Mouse (Mus musculus): Measurements from ENCODE around the gene Jmjd6.

Gene Jmjd6

DNA sequence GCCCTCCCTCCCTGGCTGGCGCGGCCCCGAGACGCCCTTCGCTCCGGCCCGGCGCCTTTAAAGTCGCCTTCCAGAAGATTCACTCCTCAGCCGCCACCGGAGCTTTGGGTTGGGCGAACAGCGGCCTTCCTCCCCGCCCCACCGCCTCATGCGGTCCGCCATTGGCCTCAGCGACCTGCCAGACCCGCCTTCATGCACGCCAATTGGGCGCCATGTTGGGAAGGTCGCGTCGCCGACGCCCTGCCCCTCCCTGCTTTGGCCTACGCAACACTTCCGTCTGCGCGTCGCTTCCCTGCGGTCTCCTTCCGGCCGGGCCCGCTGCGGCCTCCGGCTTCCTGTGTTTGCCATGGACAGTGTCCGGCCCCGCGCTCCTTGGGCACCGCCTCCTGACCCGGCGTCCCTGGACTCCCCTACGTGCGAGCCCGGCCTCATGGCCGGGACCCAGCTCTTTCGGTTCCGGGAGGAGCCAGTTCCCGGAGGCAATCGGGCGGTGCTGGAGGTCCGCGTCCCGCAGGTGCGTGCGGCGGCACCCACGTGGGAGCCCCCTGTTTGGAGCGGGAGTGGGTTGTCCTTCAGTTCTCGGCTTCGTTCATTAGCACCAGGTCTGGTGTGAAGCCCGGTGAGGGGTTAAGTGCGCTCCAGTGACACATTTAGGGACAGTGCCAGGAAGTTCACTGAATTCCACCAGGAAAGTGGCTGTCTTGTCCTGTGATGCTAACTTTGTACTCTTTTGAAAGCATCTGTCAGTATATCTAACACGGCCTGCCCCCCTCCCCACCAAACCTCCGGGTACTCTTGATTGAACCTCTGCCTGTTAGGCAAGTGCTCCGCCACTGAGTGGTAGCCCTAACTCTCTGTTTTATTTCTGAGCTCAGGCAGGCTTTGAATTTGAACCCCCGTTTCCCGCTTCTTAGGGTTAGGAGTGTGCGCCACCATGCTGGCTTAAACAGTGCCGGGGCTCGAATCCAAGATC is at the start of gene Jmjd6, which contains the start of gene Mettl23:
Gene Jmjd6, minus strand, starts transcription at position 189 of the 973 bp plus-strand sequence.
Gene Mettl23, plus strand, starts transcription at position 18 of the 973 bp plus-strand sequence.
- peak; percentile 89 to 95 for DNase-seq (ENCODE audit: low spot score in 2 of 2)

DNA sequence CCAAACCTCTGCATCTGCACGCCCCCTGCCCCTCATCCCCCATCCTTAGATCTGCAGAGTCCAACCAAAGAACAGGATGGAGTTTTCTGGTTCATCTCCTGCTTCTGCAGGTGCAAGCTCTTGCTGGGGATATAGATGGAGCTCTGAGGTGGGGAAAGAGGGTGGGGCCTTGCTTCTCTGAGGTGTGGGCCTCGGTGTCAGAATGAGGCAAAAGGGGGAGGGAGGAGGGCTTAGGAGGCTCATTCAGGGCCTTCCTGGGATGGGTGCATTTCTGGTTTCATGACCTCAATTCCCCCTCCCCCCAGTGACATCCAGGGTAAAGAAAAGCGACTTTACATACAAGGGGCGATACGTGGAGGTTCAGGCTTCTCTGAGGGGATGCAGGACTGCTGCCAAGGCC is 43.9 kb upstream of the Jmjd6 start:
- DNase-seq (ENCODE audit: low spot score in 2 of 2): no peak

DNA sequence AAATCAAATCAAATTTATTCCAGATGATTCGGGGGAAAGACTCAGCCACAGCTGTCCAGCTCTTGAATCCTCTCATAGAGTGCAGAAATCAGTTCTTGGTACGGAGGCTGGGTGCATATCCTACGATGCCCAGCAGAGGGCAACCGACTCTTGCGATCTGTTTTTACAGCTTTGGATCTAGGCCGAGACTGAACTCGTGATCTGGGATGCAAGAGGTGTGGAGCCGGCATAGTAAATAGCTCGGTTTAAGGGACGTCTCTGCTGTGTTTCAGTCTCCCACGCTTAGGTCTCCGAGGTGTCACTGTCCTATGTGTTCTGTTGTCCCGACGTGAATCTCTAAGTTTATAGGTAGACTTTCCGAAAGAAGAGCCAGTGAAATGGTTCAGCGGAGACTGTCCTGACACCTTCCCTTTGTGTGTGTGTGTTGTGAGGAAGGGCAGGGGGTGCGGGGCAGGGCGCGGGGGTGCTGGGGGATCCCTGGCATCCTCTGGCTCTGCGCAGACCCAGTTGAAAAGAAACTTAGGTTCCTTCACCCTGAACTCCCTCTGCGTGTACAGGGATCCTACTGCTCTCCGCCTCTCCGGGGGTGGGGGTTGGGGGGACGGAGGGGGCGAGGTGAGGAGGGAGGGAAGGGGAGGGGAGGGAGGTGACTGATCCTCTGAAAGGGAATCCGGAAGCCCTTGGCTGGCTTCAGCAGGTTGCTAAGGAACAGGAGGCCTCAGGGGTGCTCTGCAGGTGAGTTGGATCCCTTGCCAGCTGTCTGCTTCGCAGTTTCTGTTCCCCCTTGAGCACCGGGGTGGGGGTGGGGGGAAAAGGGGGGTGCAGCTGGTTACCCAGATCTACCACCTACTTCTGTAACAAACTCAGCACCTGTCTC is 42.3 kb upstream of the Jmjd6 start:
- peak; percentile 80 to 85 for DNase-seq (ENCODE audit: low spot score in 2 of 2)

DNA sequence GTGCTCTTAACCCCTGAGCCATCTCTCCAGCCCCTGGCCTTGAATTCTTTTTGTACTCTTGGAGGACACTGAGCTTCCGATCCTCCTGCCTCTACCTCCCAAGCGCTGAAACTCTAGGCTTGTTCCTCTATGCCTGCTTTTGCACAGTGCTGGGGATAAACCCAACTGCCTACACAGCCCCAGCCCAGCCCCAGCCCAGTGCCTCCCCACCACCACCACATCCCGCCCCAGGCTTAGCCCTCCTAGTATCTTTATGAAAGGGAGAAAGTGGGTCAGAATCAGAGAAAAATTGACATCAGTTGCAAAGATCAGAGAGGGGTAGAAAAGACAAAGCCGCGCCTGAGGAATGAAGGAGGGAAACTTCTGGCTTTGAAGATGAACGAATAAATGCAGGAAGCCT is 40.8 kb upstream of the Jmjd6 start:
- no peak for DNase-seq (ENCODE audit: low spot score in 2 of 2)

DNA sequence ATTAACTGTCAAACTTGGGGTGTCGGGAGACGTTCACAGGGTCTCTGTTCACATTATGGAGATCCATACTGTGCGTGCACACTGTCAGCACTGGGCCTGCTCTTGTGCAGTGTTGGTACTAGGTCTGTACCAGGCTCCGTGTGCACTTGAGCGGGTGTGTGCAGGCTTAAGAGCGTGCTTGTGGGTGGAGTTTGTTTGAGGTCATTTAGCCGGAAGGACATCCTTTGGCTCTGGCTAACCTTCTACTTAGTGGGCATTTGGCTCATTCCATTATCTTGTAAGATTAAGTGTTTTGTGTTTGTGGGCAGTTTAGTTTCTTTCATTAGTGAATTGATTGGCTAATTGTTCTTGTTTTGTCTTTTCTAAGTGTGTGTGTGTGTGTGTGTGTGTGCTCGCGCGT is 39.2 kb upstream of the Jmjd6 start:
- DNase-seq (ENCODE audit: low spot score in 2 of 2): no peak

DNA sequence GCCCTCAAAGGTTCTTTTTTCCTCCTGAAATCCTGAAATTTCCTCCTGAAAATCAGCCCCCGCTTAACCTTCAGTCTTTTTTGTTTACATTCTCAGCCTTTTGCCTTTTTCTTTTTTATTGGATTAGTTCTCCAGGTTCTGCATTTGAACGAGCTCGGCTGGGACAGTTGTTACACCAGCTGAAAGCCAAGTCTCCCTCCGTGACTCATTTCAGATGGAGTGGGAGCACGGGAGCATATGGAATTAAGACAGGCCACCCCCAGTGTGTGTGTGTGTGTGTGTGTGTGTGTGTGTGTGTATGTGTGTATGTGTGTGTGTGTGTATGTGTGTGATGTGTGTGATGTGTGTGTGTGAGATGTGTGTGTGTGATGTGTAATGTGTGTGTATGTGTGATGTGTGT is 38.2 kb upstream of the Jmjd6 start:
- DNase-seq (ENCODE audit: low spot score in 2 of 2): no peak

DNA sequence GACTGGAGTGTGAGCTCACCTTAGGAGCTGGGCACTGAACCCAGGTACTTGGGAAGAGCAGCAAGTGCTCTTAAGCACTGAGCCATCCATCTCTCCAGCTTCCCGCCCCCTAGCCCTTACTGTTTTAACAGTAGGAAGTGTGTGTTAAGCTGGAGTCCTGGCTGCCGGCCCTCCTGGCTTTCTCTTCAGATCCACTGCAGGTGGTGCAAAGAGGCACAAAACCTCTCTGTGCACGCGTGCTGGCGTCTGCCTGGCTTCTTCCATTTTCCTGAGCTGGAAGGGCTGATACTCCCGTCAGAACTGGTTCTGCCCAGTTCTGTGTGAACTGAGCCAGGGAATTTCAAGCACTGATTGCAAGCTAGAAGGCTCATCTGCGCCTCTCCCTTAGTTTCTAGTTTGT is 37.6 kb upstream of the Jmjd6 start:
- DNase-seq (ENCODE audit: low spot score in 2 of 2): no peak

DNA sequence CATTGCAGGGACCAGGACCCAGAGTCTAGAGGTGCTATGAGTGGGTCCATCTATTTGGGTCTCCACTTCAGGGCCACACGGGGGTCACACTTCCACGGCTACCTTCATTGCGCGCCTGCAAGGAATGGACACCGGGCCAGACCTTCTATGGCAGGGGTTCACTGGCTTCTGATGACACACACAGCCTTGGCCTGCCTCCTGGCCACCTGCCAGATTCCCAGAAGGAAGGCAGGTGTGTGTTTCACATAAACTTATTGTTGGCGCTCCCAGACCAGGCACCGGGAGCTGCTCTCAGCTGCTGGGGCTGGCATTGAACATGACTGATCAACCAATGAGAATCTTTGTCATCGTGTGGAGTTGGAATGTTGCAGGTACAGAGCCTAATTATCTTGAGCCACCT is 35.2 kb upstream of the Jmjd6 start:
- no peak for DNase-seq (ENCODE audit: low spot score in 2 of 2)

DNA sequence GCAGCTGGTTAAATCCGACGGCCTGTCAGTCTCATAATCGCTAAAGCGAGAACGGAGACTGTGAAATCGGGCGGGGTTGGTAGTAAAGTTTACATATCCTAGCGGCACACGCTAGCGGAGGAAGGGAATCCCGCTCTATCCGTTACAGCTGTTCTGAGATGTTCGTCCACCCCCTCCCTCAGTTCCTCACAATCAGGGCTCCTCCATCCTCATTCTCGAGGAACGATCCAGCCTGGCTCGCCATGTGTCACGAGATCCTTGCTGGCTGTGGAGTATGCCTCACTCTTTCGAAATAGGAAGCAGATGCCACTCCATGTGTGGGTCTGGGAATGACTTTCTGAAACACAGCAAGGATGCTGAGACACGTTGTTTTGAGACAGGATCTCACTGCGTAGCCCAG is 30.7 kb upstream of the Jmjd6 start:
- no peak for DNase-seq (ENCODE audit: low spot score in 2 of 2)

DNA sequence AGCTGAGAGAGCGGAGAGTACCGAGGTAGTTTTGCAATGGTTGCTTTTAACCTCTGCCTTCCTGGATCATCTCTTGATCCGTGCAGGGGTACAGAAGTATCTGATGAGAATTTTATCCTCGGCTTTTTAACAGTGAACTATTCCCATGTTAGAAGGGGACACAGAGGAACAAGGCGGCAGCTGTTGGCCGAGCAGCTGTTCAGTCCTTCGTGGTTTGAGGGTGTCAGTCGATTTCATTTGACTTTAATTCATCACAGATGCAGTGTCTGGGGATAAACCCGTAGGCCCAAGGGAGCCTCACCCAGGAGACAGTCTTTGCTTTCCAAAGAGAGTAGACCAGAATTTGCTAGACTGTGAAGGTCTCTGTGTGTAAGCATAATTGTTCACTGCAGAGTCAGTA is 28.3 kb upstream of the Jmjd6 start:
- DNase-seq (ENCODE audit: low spot score in 2 of 2): no peak

DNA sequence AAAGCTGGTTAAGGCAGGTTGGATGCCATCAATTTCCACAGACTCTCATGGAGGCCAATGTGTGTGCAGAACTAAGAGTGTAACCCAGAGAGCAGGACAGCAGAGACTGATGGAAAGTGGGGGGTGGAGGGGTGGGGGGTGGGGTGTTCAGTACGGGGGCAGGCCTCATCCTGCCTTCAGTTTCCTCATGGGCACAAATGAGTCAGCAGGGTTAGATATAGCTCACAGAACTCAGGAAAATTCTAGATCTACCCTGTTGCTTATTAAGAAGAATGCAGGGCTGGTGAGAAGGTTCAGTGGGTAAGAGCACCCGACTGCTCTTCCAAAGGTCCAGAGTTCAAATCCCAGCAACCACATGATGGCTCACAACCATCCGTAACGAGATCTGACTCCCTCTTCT is 26.4 kb upstream of the Jmjd6 start:
- DNase-seq (ENCODE audit: low spot score in 2 of 2): no peak

DNA sequence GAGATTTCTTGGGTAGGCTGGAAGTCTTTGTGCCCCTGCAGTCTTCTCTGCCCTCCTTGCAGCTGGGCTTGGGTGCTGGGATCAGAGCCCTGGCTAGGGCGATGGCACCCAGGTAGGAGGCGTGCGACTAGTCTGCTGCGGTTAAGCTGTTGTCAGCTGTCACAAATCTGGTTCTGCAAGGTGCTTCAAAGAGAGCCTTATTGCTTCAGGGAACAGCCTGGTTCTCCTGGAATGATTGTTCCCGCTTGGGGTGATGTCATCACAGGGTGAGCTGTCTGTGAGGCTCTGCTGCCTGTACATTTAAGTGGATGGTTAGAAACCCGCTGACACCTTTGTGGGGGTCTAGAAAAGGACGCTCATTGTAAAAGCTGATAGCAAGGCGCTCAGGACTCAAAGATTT is 26.0 kb upstream of the Jmjd6 start:
- no peak for DNase-seq (ENCODE audit: low spot score in 2 of 2)

DNA sequence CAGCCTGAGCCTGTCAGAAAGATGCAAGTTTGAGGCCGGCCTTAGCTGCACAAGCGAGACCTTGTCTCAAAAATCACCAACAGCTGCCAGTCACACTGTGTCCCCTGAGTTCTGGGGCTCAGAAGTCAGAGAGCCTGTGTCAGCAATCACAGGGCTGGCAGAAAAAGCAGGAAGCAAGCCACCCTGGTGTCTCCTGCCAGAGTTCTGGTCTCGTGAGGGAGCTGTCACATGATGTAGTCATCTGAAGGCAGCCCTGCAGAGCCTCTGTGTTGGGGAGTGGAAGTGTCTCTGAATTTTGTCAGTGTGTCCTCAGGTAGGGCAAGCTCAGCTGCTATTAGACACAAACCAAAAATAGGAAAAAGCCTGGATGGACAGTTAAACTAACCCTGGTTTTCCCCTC is 24.9 kb upstream of the Jmjd6 start:
- DNase-seq (ENCODE audit: low spot score in 2 of 2): no peak

DNA sequence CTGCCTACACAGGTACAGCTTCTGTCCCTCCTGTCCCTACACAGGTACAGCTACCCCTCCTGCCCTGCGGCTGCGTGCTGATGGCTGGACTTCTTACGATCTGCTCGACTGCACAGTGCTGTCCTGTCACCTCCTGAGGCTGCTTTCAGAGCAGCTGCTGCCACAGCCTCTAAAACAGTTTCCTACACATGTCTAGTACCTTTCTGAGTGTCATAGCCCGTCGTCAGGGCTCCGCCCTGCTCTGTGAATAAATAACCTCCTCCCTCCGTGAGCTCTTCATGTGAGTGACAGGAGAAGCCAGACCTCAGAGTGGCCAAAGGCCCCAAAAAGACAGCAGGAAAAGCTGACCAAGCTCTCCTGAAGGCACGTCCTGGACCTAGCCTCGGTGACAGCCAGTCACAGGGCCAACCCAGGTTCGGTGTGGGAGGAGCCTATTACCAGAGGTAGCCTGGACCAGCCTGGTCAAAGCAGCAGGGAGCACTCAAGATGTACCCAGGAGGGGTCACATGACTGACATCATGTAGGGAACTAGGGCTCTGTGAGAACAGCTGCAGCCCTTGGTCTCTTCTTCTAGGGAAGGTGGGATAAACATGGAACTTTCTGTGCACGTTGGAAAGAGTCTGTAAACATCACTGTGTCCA is 22.8 kb upstream of the Jmjd6 start:
- no peak for DNase-seq (ENCODE audit: low spot score in 2 of 2)

DNA sequence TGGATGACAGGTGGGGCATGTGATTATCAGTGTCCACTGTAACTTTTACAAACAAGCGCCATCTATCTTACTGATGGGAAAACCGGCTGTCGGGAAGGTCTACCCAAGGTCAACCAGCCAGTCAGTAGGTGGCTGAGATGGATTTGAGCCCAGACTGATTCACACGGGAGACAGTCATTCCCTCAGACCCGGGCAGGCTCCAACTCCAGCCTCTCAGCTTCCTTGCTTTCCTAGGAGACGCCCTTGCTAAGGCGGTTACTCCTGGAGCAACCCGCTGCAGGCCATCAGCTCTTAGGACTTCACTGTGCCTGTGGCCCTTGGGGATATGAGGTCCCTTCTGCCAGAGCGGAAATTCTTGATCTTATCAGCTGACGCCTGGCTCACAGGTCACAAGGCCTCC is 21.2 kb upstream of the Jmjd6 start:
- DNase-seq (ENCODE audit: low spot score in 2 of 2): no peak

DNA sequence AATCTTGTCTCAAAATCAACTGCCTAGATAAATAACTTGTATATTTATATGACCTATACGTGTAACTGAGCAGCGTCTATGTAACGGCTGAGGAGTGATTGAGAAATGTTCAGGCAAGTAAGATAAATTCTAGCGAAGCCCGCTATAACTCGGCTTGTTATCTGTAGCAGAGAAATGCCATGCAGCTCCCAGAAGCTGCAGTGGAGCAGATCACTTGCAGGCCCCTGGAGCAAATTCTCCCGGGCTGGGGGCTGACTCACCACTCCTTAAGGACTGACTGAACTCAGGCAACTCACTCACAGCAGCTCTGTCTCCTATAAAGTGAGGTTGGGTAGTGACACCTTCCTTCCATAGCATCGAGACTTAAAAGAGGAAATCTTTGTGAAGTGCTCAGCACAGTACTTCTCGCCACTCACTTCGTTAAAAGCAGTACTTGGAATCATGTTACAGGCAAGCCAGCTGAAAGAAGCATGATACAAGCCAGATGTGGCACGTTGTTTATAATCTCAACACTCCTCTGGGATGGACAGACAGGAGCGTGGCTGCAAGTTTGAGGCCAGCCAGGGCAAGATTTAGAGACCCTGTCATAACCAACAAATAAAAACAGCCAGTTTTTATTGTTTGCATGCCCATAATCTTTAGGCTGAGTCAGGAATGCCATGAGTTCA is 14.1 kb upstream of the Jmjd6 start:
- no peak for DNase-seq (ENCODE audit: low spot score in 2 of 2)

DNA sequence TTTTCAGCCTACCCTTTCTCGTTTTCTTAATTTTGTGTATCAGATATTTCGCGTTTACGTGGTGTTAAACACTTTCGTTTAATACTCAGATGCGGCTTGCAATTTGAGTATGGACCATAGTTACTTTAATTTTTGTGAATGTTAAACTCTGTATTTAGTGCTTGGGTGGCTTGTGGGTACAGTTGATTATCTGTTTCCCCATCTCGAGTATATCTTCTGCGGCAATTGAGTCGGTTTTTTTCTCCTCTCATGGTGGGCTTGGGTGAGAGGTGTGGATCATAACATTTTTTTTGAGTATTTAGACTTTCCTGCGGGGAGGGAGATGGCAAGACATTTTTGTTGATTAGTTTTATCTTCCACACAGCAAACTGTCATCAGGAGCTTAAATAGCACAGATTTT is 11.0 kb upstream of the Jmjd6 start:
- DNase-seq (ENCODE audit: low spot score in 2 of 2): no peak

DNA sequence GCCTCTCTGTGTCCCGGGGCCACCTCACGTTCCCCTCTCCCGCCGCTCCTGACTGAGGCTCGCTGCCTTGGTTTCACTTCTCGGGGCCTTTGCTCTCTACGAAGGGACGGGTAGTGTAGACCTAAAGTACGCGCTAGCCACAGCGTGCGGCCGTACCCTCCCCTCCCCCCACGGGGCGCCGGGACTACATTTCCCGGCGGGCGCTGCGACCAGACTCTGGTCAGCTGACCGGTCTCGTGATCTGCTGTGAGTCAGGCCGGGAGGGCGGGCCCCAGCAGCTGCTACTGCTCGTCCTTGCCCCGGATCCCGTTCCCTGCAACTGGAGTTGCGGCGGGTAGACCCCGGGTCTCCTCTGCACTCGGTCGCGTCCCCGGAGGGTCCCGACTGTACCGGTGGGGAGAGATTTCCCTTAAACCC is 10.3 kb upstream of the Jmjd6 start:
- DNase-seq (ENCODE audit: low spot score in 2 of 2): peak; percentile 97 to 98

DNA sequence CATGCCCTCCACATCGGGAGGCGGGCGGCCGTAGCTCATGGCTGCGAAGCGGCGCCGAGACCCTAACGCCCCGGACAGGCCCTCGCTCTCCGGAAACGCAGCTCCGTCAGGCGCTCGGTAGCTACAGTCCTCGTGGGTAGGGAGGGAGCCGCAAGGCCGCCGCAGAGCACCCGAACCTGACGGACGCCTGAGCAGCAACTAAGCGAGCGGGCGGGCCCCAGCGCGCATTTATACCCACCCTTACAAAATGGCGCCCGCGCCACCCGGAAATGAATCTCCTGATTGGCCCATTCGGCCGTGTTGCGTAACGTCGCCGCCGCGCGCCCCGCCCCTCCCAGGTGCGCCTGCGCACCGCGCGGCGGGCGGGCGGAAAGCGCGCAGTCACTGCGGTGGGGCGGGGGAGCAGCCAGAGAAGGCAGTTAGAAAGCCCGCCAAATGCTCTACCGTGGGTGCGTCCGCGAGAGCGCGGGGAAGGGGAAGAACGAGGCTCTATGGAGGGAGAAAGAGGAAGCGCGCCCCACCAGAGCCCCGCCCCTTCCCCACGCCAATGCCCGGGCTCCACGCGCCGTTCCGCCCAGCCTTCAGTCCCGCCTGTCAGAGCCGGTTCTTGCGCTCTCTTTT is 9.8 kb upstream of the Jmjd6 start, which contains the start of gene Srsf2:
Gene Srsf2, minus strand, starts transcription at position 204 of the 621 bp plus-strand sequence.
- peak; percentile 96 to 98 for DNase-seq (ENCODE audit: low spot score in 2 of 2)

DNA sequence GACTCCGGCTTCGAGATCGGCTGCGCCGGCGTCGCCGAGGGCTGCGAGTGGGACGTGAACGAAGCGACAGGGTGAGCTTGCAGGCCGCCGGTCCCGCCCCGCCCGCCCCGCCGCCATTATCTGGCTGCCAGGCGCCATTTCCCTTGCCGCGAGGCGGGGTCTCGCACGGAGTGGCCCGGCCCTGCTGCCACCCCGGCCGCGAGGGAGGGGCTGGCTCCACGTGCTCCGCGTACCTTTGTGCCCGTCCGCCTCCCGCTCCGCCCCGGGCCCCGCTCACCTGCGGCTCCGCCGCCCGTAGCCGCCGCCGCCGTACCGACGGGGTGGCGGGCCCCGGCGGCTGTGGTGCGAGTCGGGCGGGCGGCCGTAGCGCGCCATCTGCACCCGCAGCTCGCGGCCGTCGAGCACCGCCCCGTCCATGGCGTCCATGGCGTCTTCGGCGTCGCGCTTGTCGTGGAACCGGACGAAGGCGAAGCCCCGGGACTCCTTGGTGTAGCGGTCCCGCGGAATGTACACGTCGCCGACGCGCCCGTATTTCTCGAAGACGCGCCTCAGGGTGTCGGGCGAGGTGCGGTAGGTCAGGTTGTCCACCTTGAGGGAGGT is 9.1 kb upstream of the Jmjd6 start, which contains the start of gene Mfsd11:
Gene Mfsd11, plus strand, starts transcription at position 150 of the 600 bp plus-strand sequence.
- peak; percentile 53 to 57 for DNase-seq (ENCODE audit: low spot score in 2 of 2)

Measured in frontal cortex, postnatal 25 days (tissue).